Mouse (Mus musculus): ENCODE measurements around the gene Frmpd2.

DNA sequence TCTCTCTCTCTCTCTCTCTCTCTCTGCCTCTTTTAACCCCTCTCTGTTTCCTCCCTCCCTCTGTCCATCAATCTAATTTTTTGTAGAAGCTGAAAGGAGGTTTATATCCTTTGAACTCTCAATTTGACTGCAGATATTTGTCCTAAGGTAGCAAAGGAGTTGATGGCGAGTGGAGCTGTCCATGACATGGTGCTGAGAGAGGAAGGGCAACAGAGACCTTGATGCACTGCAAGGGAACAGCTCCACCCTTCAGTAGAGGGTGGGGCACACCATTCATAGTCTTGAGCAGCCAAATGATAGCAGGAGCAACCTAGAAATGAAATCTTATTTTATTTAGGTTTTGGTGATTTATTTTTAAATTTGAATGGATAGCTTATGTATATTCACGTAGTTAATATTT, 55.1 kb downstream of the Frmpd2 start:
- TF ChIP-seq CTCF (IDR thresholded peaks at IDR 0.05; ENCODE audit: low read depth, low read length), result no peak
- TF ChIP-seq POLR2A (IDR thresholded peaks at IDR 0.05; ENCODE audit: borderline replicate concordance, low read depth, low read length), result no peak
